Mouse (Mus musculus) neutrophil, adult 65 days (primary cell): Measurements from ENCODE around the gene Srgap3. TPM values are rescaled to one million over a fixed set of nuclear protein-coding genes. Genes with fewer than 3 reads are reported as not detected.

Experiments
- total RNA-seq: library from RNA; stranded (reverse); gene quantifications from 2 replicates; pipeline ENCODE4 v1.2.4, GENCODE M21; 2023

The Srgap3 gene
- 2.1 and 3.6 TPM in 2 replicates for total RNA-seq

DNA sequence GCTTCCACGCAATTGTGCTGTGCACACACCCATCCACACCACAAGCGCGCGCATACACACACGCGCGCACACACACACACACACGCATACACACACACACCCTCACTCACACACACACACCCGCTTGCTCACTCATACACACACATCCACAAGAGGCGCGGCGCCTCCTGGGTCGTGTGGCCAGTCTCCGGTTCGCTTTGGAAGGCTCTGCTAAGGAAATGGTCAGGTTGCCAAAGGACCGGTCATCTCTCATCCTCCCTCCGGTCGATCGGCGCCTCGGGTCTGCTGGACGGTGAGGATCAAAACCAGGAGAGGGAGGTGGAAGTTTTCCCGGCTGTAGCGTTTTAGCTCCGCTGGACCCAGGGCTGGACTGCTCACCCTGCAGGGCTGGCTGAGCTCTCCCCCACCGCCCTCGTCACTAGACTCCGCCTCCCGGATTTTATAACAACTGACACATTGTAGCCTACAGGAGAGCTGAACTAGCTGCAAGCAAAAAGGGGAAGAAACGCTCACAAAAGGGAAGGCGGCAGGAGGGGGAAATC is at the start of gene Srgap3:
Srgap3 (minus strand) TSS at position 372 of the 542 bp plus-strand sequence.

DNA sequence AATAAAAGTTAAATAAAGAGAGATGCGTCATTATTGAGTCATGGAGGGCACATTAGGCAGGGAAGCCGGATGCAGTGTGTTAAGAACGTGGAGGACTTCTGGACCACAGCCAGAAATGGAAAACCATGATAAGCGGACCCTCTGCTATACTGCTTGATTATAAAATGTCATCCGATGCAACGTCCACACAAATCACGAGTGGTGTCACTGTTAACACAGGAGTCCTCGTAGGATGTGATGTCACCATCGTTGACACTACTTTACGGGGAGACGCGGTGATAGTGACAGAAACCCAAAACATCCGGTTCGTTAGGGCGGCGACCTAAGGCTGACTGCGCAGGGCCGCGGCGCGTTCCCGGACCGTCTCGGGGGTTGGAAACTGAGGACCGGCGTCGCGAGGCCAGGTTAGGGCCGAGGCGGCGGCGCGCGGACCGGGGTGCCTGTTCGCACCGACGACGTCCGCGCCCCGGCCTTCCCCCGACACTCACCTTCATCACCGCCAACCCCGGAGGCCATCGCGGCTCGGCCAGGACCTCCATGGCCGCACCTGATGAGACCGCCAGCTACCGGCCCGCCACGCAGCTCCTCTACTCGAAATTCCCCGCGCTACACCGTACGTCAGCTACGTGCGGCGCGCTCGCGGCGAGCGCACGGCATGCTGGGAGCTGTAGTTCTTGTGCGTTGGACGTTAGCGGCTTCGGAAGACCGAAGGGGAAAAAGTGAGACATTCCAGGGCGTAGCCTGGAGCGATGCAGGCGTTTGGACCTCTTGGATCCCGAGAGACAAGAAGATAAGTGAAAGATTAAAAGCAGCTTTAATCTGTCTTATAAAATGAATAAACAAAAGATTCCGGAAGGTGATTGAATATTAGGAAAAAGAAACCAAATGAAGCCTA is 250.8 kb downstream of the Srgap3 start, which contains the start of gene Rad18:
Rad18 (minus strand) TSS at position 631 of the 895 bp plus-strand sequence.

Other genes starting within 250 kb of the Srgap3 start
- gene Thumpd3, start 99.0 kb upstream of the Srgap3 start, total RNA-seq: 17.2 and 18.3 TPM in 2 replicates
- gene Setd5, start 130.1 kb upstream of the Srgap3 start, total RNA-seq: 52.0 and 79.0 TPM in 2 replicates
- 0.44 and 0.66 TPM in 2 replicates for gene Lhfpl4, start 248.1 kb upstream of the Srgap3 start, total RNA-seq